Mouse (Mus musculus) CH12.LX (cell line): ENCODE measurements around the gene Ncor1.

ENCODE experiments used
- CTCF ChIP-seq, 2 experiments: IDR thresholded peaks in 1 of 2; conservative IDR thresholded peaks in 1 of 2; 2 replicates each; pipeline ENCODE4 v1.5.1; 2011 to 2012; ENCODE audit warnings: low read depth in 2 of 2, low read length in 2 of 2, improper control_type of control experiment in 1 of 2, inconsistent platforms in 1 of 2, mild to moderate bottlenecking in 1 of 2, moderate library complexity in 1 of 2
- EP300 ChIP-seq: IDR thresholded peaks from 2 replicates; pipeline ENCODE4 v1.6.1; 2011; ENCODE audit warnings: low read length, improper control_type of control experiment
- HCFC1 ChIP-seq: IDR thresholded peaks from 2 replicates; pipeline ENCODE4 v1.6.1; 2012; ENCODE audit warnings: low read depth, mild to moderate bottlenecking, inconsistent platforms, low read length, improper control_type of control experiment
- JUN ChIP-seq: IDR thresholded peaks from 2 replicates; pipeline ENCODE4 v1.6.1; 2011; ENCODE audit warnings: low read depth, mild to moderate bottlenecking, low read length, improper control_type of control experiment, moderate library complexity; ENCODE audit not compliant: insufficient read depth
- RCOR1 ChIP-seq: conservative IDR thresholded peaks from 2 replicates; pipeline ENCODE4 v1.6.1; 2012; ENCODE audit warnings: low read depth, mild to moderate bottlenecking, inconsistent platforms, low read length, improper control_type of control experiment
- TBP ChIP-seq: conservative IDR thresholded peaks from 2 replicates; pipeline ENCODE4 v1.6.1; 2011; ENCODE audit warnings: low read depth, low read length, improper control_type of control experiment
- TCF12 ChIP-seq: IDR thresholded peaks from 2 replicates; pipeline ENCODE4 v1.6.1; 2014; ENCODE audit warnings: low read depth, mild to moderate bottlenecking, inconsistent platforms, low read length, improper control_type of control experiment

GRCm38 (mm10) chr11:62280675-62281600 is 177.4 kb downstream of the Ncor1 start, which contains the start of the genes Zswim7 and Ttc19:
- TF ChIP-seq RCOR1 (peak; percentile 81; the same call in 1 of the 2 replicates), CTCF (conservative IDR thresholded peaks at IDR 0.05 in 1 of 2, IDR thresholded peaks at IDR 0.05 in 1 of 2; ENCODE audit: low read depth in 2 of 2, low read length in 2 of 2) (peak; percentile 89 to 97), TCF12 (peak; percentile 92), TBP (0 out of 2 replicates have a peak, but pooled peaks have one; percentile 52), JUN (no peak; the same call in 1 of the 2 replicates), HCFC1 (peak; percentile 68), EP300 (no peak)
